Mouse (Mus musculus) bone marrow, adult 2 months (tissue): ENCODE results near the gene Mlst8.

ENCODE experiments used
- CTCF ChIP-seq: fragments of 200-500 bp; IDR thresholded peaks from 2 replicates; pipeline ENCODE4 v1.5.1; 2011; ENCODE audit warnings: low read length, control low read depth; ENCODE audit not compliant: control insufficient read depth, insufficient read depth
- POLR2A ChIP-seq: fragments of 200-500 bp; IDR thresholded peaks from 2 replicates; pipeline ENCODE4 v1.6.1; 2011; ENCODE audit warnings: low read depth, mild to moderate bottlenecking, control low read depth, low read length, borderline replicate concordance; ENCODE audit not compliant: control insufficient read depth

GRCm38 (mm10) chr17:24474557-24474956, 4.3 kb downstream of the Mlst8 start:
- TF ChIP-seq CTCF (no peak), POLR2A (no peak)
